Mouse (Mus musculus): Measurements from ENCODE around the gene Ggn. TPM values are rescaled to one million over a fixed set of nuclear protein-coding genes. Genes with fewer than 3 reads are reported as not detected.
A peak's percentile ranks its signal among the peaks of the same experiment; 100 is the strongest.
"Not testable (repeated sequence)": the region's sequence is repeated elsewhere in the genome, so short reads cannot be mapped to it uniquely, and the experiment has no call there.

Ggn gene
- polyA plus RNA-seq, 1 experiment from 2014 or later: 0.58 TPM

- peak overlapping the region; percentile 40; the same call in 1 of the 2 replicates for H3K27ac ChIP-seq (ENCODE audit: low read depth)
- H3K4me1 ChIP-seq (replicated peaks; ENCODE audit: control insufficient read depth, insufficient read depth, low read length): peaks cover 14% of the 10 kb centered on the region
- ATAC-seq (replicated peaks; ENCODE audit: low FRiP score, low TSS enrichment, low read depth) (no peak), DNase-seq (ENCODE audit: low spot score) (no peak)
- peaks cover 30% of the 10 kb centered on the region for H3K36me3 ChIP-seq (ENCODE audit: control insufficient read depth, insufficient read depth, low read length)
- H3K9me3 ChIP-seq (ENCODE audit: control insufficient read depth, low read length): no peaks in the 10 kb centered on the region
- WGBS: 34% methylated on average over 7 of the region's 7 CpGs
- peak overlapping the region; percentile 72 for H3K9ac ChIP-seq (ENCODE audit: low read length)
- peak overlapping the region; percentile 79 for H3K4me2 ChIP-seq (ENCODE audit: low read length)
- 0 out of 2 replicates have a peak, but pooled peaks cover 2% of the 10 kb centered on the region for H3K27me3 ChIP-seq (replicated peaks; ENCODE audit: control insufficient read depth, insufficient read depth, low read length)
- H3K4me3 ChIP-seq (ENCODE audit: low read depth, low read length): peak overlapping the region; percentile 97
Observed at GRCm38 (mm10) chr7:29179323-29179722, 9.3 kb downstream of the Ggn start.

- H3K4me3 ChIP-seq (ENCODE audit: low read depth, low read length): peak within 1 kb of the TSS; percentile 97
- H3K27ac ChIP-seq (ENCODE audit: low read depth): peak within 1 kb of the TSS; percentile 40; the same call in 1 of the 2 replicates
- H3K27me3 ChIP-seq (replicated peaks; ENCODE audit: control insufficient read depth, insufficient read depth, low read length): no peaks in the 10 kb centered on the region
- H3K4me2 ChIP-seq (ENCODE audit: low read length): peak within 1 kb of the TSS; percentile 79
- H3K4me1 ChIP-seq (replicated peaks; ENCODE audit: control insufficient read depth, insufficient read depth, low read length): peaks cover 14% of the 10 kb centered on the region
- H3K9me3 ChIP-seq (ENCODE audit: control insufficient read depth, low read length): no peaks in the 10 kb centered on the region
- H3K9ac ChIP-seq (ENCODE audit: low read length): peak within 1 kb of the TSS; percentile 72
- H3K36me3 ChIP-seq (ENCODE audit: control insufficient read depth, insufficient read depth, low read length): peaks cover 20% of the 10 kb centered on the region
- peak; percentile 93 for ATAC-seq (replicated peaks; ENCODE audit: low FRiP score, low TSS enrichment, low read depth)
- peak; percentile 94 for DNase-seq (ENCODE audit: low spot score)
- under 1% methylated on average over 62 of the region's 62 CpGs for WGBS
Observed at GRCm38 (mm10) chr7:29180077-29180853, 10.3 kb downstream of the Ggn start, which contains the start of gene Psmd8. Gene Psmd8, minus strand, starts transcription at chr7:29180701.

- Histone ChIP-seq H3K27ac (ENCODE audit: low read depth) (no peak overlapping the region), H3K27me3 (replicated peaks; ENCODE audit: control insufficient read depth, insufficient read depth, low read length) (no peaks in the 10 kb centered on the region), H3K36me3 (ENCODE audit: control insufficient read depth, insufficient read depth, low read length) (peaks cover 15% of the 10 kb centered on the region), H3K4me3 (ENCODE audit: low read depth, low read length) (peak overlapping the region; percentile 97), H3K9ac (ENCODE audit: low read length) (no peak overlapping the region), H3K9me3 (ENCODE audit: control insufficient read depth, low read length) (no peaks in the 10 kb centered on the region), H3K4me1 (replicated peaks; ENCODE audit: control insufficient read depth, insufficient read depth, low read length) (peaks cover 14% of the 10 kb centered on the region), H3K4me2 (ENCODE audit: low read length) (peak overlapping the region; percentile 56)
- WGBS: 42% methylated on average over 5 of the region's 5 CpGs
- DNase-seq (ENCODE audit: low spot score) (no peak), ATAC-seq (replicated peaks; ENCODE audit: low FRiP score, low TSS enrichment, low read depth) (peak; percentile 13; the same call in 1 of the 2 replicates)
Observed at GRCm38 (mm10) chr7:29180854-29181236, 10.8 kb downstream of the Ggn start.

GRCm38 (mm10) chr7:29181323-29181722 is 11.3 kb downstream of the Ggn start:
- DNase-seq (ENCODE audit: low spot score); H3K27ac ChIP-seq (ENCODE audit: low read depth); H3K27me3 ChIP-seq (replicated peaks; ENCODE audit: control insufficient read depth, insufficient read depth, low read length); H3K9me3 ChIP-seq (ENCODE audit: control insufficient read depth, low read length); H3K4me2 ChIP-seq (ENCODE audit: low read length); H3K9ac ChIP-seq (ENCODE audit: low read length); H3K36me3 ChIP-seq (ENCODE audit: control insufficient read depth, insufficient read depth, low read length); ATAC-seq (replicated peaks; ENCODE audit: low FRiP score, low TSS enrichment, low read depth); H3K4me3 ChIP-seq (ENCODE audit: low read depth, low read length): not testable (repeated sequence)
- H3K4me1 ChIP-seq (replicated peaks; ENCODE audit: control insufficient read depth, insufficient read depth, low read length): peaks cover 14% of the 10 kb centered on the region
- WGBS: 86% methylated on average over 4 of the region's 4 CpGs

- not testable (repeated sequence) for H3K4me2 ChIP-seq (ENCODE audit: low read length)
- ATAC-seq (replicated peaks; ENCODE audit: low FRiP score, low TSS enrichment, low read depth): peak; percentile 53
Observed at GRCm38 (mm10) chr7:29194230-29194629, 24.2 kb downstream of the Ggn start.

GRCm38 (mm10) chr7:29202577-29202976 is 32.6 kb downstream of the Ggn start:
- H3K27ac ChIP-seq (ENCODE audit: low read depth): no peak overlapping the region
- H3K36me3 ChIP-seq (ENCODE audit: control insufficient read depth, insufficient read depth, low read length): no peaks in the 10 kb centered on the region
- WGBS: 83% methylated on average over 6 of the region's 6 CpGs
- ATAC-seq (replicated peaks; ENCODE audit: low FRiP score, low TSS enrichment, low read depth): no peak
- H3K4me3 ChIP-seq (ENCODE audit: low read depth, low read length): no peak overlapping the region
- no peaks in the 10 kb centered on the region for H3K4me1 ChIP-seq (replicated peaks; ENCODE audit: control insufficient read depth, insufficient read depth, low read length)
- DNase-seq (ENCODE audit: low spot score): no peak
- no peak overlapping the region for H3K4me2 ChIP-seq (ENCODE audit: low read length)
- H3K27me3 ChIP-seq (replicated peaks; ENCODE audit: control insufficient read depth, insufficient read depth, low read length): no peaks in the 10 kb centered on the region
- H3K9me3 ChIP-seq (ENCODE audit: control insufficient read depth, low read length): no peaks in the 10 kb centered on the region
- no peak overlapping the region for H3K9ac ChIP-seq (ENCODE audit: low read length)

More at GRCm38 (mm10) chr7:29194230-29194629, 24.2 kb downstream of the Ggn start:
- H3K27me3 ChIP-seq (replicated peaks; ENCODE audit: control insufficient read depth, insufficient read depth, low read length); H3K9me3 ChIP-seq (ENCODE audit: control insufficient read depth, low read length); H3K4me3 ChIP-seq (ENCODE audit: low read depth, low read length); DNase-seq (ENCODE audit: low spot score); H3K4me1 ChIP-seq (replicated peaks; ENCODE audit: control insufficient read depth, insufficient read depth, low read length); H3K36me3 ChIP-seq (ENCODE audit: control insufficient read depth, insufficient read depth, low read length); H3K27ac ChIP-seq (ENCODE audit: low read depth); H3K9ac ChIP-seq (ENCODE audit: low read length): not testable (repeated sequence)
- 90% methylated on average over 1 of the region's 1 CpGs for WGBS

GRCm38 (mm10) chr7:29211013-29211412 is 41.0 kb downstream of the Ggn start:
- not testable (repeated sequence) for DNase-seq (ENCODE audit: low spot score); H3K9ac ChIP-seq (ENCODE audit: low read length); H3K9me3 ChIP-seq (ENCODE audit: control insufficient read depth, low read length); H3K4me1 ChIP-seq (replicated peaks; ENCODE audit: control insufficient read depth, insufficient read depth, low read length); H3K27me3 ChIP-seq (replicated peaks; ENCODE audit: control insufficient read depth, insufficient read depth, low read length); H3K36me3 ChIP-seq (ENCODE audit: control insufficient read depth, insufficient read depth, low read length)
- H3K4me2 ChIP-seq (ENCODE audit: low read length): peak overlapping the region; percentile 44
- peak overlapping the region; percentile 30 for H3K4me3 ChIP-seq (ENCODE audit: low read depth, low read length)
- 0 out of 2 replicates have a peak, but pooled peaks have one; percentile 12 for ATAC-seq (replicated peaks; ENCODE audit: low FRiP score, low TSS enrichment, low read depth)
- peak overlapping the region; percentile 52; the same call in 1 of the 2 replicates for H3K27ac ChIP-seq (ENCODE audit: low read depth)
- WGBS: 19% methylated on average over 15 of the region's 15 CpGs

GRCm38 (mm10) chr7:29211415-29212198 is 41.6 kb downstream of the Ggn start:
- Histone ChIP-seq H3K9ac (ENCODE audit: low read length) (no peak overlapping the region), H3K4me3 (ENCODE audit: low read depth, low read length) (peak overlapping the region; percentile 30), H3K4me1 (replicated peaks; ENCODE audit: control insufficient read depth, insufficient read depth, low read length) (no peaks in the 10 kb centered on the region), H3K9me3 (ENCODE audit: control insufficient read depth, low read length) (no peaks in the 10 kb centered on the region; the same call in 1 of the 2 replicates), H3K36me3 (ENCODE audit: control insufficient read depth, insufficient read depth, low read length) (no peaks in the 10 kb centered on the region), H3K27ac (ENCODE audit: low read depth) (peak overlapping the region; percentile 52), H3K4me2 (ENCODE audit: low read length) (peak overlapping the region; percentile 44), H3K27me3 (replicated peaks; ENCODE audit: control insufficient read depth, insufficient read depth, low read length) (no peaks in the 10 kb centered on the region; the same call in 1 of the 2 replicates)
- ATAC-seq (replicated peaks; ENCODE audit: low FRiP score, low TSS enrichment, low read depth) (peak; percentile 85), DNase-seq (ENCODE audit: low spot score) (peak; percentile 91)
- WGBS: 5% methylated on average over 34 of the region's 34 CpGs
